Mouse (Mus musculus) kidney, postnatal 4 days (tissue): ENCODE results near the gene 1700034J05Rik.

Experiments
- DNase-seq, 2 experiments: peaks; one replicate each; pipeline ENCODE4 v3.0.0; 2021; ENCODE audit warnings: mixed read lengths in 2 of 2

Gene 1700034J05Rik

GRCm38 (mm10) chr6:146963396-146964150, 9.4 kb upstream of the 1700034J05Rik start:
- no peak for DNase-seq

GRCm38 (mm10) chr6:146961832-146962481, 7.7 kb upstream of the 1700034J05Rik start:
- DNase-seq: peak in 1 of 2 experiments; percentile 44

- DNase-seq: no peak
Measured at GRCm38 (mm10) chr6:146960956-146961355, 6.7 kb upstream of the 1700034J05Rik start.

GRCm38 (mm10) chr6:146959908-146960680, 5.9 kb upstream of the 1700034J05Rik start:
- peak in 1 of 2 experiments; percentile 25 for DNase-seq

- no peak for DNase-seq
Measured at GRCm38 (mm10) chr6:146958694-146959093, 4.5 kb upstream of the 1700034J05Rik start.

GRCm38 (mm10) chr6:146956961-146957360, 2.7 kb upstream of the 1700034J05Rik start:
- no peak for DNase-seq

- DNase-seq: peak; percentile 28 to 48
Measured at GRCm38 (mm10) chr6:146955896-146956295, 1.7 kb upstream of the 1700034J05Rik start.

GRCm38 (mm10) chr6:146955475-146955874, 1.3 kb upstream of the 1700034J05Rik start:
- no peak for DNase-seq

- no peak for DNase-seq
Measured at GRCm38 (mm10) chr6:146950454-146950832, 3.8 kb downstream of the 1700034J05Rik start.

- no peak for DNase-seq
Measured at GRCm38 (mm10) chr6:146949682-146950453, 4.4 kb downstream of the 1700034J05Rik start.

GRCm38 (mm10) chr6:146947186-146947585, 7.0 kb downstream of the 1700034J05Rik start:
- DNase-seq: peak; percentile 34 to 59

GRCm38 (mm10) chr6:146946327-146947029, 7.7 kb downstream of the 1700034J05Rik start:
- peak; percentile 28 to 38 for DNase-seq

- no peak for DNase-seq
Measured at GRCm38 (mm10) chr6:146944830-146945229, 9.4 kb downstream of the 1700034J05Rik start.

GRCm38 (mm10) chr6:146944009-146944408, 10.2 kb downstream of the 1700034J05Rik start:
- DNase-seq: no peak

- DNase-seq: no peak
Measured at GRCm38 (mm10) chr6:146941505-146942275, 12.5 kb downstream of the 1700034J05Rik start.

- peak in 1 of 2 experiments; percentile 28 for DNase-seq
Measured at GRCm38 (mm10) chr6:146939026-146939425, 15.2 kb downstream of the 1700034J05Rik start.

- DNase-seq: peak in 1 of 2 experiments; percentile 36
Measured at GRCm38 (mm10) chr6:146935957-146936356, 18.3 kb downstream of the 1700034J05Rik start.

- peak; percentile 35 to 51 for DNase-seq
Measured at GRCm38 (mm10) chr6:146933123-146933522, 21.1 kb downstream of the 1700034J05Rik start.

- no peak for DNase-seq
Measured at GRCm38 (mm10) chr6:146929031-146929430, 25.2 kb downstream of the 1700034J05Rik start.

- no peak for DNase-seq
Measured at GRCm38 (mm10) chr6:146928108-146928507, 26.1 kb downstream of the 1700034J05Rik start.

- DNase-seq: no peak
Measured at GRCm38 (mm10) chr6:146926415-146926980, 27.7 kb downstream of the 1700034J05Rik start.
